Mouse (Mus musculus) layer of hippocampus, adult 2 months (tissue): ENCODE measurements around the gene Gm281. TPM values are rescaled to one million over a fixed set of nuclear protein-coding genes. Genes with fewer than 3 reads are reported as not detected.
"Not testable (repeated sequence)": the region's sequence is repeated elsewhere in the genome, so short reads cannot be mapped to it uniquely, and the experiment has no call there.

Source experiments
- DNase-seq, 2 experiments: peaks; one replicate each; pipeline ENCODE4 v3.0.0; 2022; ENCODE audit warnings: low spot score in 2 of 2
- H3K27ac ChIP-seq: fragments of 200-600 bp; 2 replicates; pipeline ENCODE4 v1.8.1; 2022
- H3K4me3 ChIP-seq: fragments of 200-600 bp; 2 replicates; pipeline ENCODE4 v1.8.1; 2022; ENCODE audit warnings: mild to moderate bottlenecking
- CTCF ChIP-seq: fragments of 200-600 bp; conservative IDR thresholded peaks from 2 replicates; pipeline ENCODE4 v1.8.1; 2022; ENCODE audit warnings: antibody characterized with exemption, mild to moderate bottlenecking, moderate library complexity
- long read RNA-seq, 2 experiments: library from polyadenylated mRNA; stranded (forward); transcript quantifications; one replicate each; pipeline ENCODE4 v2.0.0; 2021; ENCODE audit warnings: borderline mapping rate in 2 of 2
- total RNA-seq, 2 experiments: library from RNA; stranded (reverse); gene quantifications; 2 replicates each; pipeline ENCODE4 v1.2.3; 2021

Gene Gm281
- not detected for total RNA-seq
- long read RNA-seq, experiment 1 = 0 reads
- long read RNA-seq, experiment 2 = 0 reads

DNA sequence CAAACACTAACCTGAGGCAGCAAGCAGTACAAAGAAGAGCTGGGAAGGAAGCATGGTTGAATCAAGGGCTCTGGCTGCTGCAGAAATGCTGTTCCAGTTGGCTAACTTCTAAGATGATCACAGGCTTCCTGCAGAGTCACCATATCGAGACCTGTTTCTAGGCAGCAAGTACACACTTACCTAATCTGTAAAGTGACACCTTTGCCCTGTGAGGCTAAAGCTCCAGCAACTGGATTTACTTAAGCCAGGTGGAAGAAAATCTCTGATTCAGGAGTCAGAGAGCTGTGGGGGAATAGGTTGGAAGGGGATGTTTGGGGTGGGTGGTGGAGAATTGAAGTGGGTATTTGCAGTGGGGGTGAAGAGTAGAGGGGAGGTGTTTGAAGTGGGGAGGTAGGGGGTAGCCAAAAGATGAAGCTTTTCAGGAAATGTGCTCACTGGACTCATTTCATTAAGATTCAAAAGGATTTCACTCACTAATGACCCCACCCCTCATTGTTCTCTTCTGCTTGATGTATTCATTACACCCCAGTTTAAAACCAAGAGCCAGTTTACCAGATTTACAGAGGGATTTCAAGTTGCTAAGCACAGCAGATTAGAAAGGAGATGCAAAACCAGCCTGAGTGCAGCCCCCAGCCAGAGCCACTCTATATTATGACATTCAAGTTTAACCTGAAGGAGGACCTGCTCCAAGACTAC is at the start of gene Gm281:
TSS of gene Gm281 (minus strand) at position 92 of the 696 bp plus-strand sequence.
- TF ChIP-seq CTCF = no peak
- no peak for DNase-seq
- H3K27ac ChIP-seq = no peak within 1 kb of the TSS
- H3K4me3 ChIP-seq = no peak within 1 kb of the TSS

DNA sequence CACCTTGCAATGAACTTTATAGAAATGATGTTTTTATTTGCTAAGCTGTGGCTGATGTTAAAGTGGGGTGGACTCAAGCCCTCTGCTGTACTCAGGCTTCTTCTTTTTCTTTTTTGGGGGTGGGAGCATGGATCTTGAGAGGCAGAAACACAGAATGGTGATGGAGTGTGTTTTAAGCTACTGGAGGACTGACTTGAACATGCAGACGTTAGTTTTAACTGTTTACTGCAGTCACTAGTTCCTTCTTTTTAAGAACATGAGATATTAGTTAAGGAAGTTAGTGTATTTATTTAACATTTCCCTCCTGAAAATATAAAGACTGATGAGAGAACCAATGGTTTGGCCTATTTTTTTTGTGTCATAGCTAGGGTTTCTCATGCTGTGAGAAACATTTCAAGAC is 49.2 kb upstream of the Gm281 start:
- Histone ChIP-seq H3K27ac (no peak overlapping the region), H3K4me3 (no peak overlapping the region)
- DNase-seq = no peak
- no peak for TF ChIP-seq CTCF

DNA sequence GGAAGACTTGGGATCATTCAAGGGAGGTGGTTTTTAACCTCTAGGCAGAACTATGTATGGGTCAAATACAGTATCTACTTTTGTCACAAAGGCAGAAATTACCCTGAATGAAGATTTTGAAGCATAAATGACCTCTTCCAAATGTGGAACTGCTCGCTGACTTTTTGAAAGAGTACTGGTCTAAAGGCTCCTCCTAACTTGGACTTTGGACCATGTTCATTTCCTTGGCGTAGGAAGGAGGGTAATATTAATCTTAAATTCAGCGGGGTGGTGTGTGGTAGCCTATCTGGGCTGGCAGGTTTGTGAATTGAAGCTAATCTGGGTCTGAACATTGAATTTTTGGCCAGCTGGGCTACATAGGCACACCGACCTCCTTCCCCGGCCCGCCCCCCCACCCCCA is 48.2 kb upstream of the Gm281 start:
- no peak for TF ChIP-seq CTCF
- no peak for DNase-seq
- H3K4me3 ChIP-seq = no peak overlapping the region
- H3K27ac ChIP-seq = no peak overlapping the region

DNA sequence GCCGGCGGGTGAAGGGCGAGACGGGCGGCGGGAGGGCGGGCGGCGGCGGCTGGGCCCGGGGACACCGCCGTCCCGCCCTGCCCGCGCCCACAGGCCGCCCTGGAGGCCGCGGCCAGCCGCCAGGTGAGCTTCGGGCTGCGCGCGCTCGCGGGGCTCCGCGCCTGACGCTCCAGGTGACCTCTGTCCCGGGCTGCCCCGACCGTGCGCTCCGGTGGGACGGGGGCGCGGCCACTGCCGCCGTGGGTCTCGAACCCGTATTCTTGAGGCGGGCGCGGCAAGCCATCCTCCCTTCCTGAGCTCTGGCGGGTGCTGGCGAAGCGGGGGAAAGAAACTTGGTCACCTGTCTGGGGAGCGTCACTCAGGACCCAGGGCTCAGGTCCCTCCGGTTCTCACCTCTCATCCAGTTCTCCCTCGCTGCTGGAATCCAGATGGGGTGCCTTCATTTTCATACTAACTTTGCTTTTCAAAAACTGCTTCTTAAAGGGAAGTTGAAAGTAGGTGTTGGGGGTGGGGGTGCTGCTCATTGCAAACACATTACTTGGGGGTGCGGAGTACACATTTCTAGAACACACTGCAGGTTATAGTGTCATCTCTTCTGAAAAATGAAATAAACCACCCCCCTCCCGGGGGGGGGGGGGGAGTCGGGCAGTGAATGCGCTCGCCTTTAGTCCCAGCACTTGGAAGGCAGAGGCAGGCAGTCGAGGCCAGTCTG is 47.3 kb upstream of the Gm281 start, which contains the start of the genes Atxn7 and Thoc7:
TSS of gene Atxn7 (plus strand) at position 40 of the 712 bp plus-strand sequence.
TSS of gene Thoc7 (minus strand) at position 452 of the 712 bp plus-strand sequence.
- TF ChIP-seq CTCF = no peak
- peak within 1 kb of the TSS; percentile 90 for H3K27ac ChIP-seq
- peak; percentile 7 to 33 for DNase-seq
- H3K4me3 ChIP-seq = peak within 1 kb of the TSS; percentile 83

DNA sequence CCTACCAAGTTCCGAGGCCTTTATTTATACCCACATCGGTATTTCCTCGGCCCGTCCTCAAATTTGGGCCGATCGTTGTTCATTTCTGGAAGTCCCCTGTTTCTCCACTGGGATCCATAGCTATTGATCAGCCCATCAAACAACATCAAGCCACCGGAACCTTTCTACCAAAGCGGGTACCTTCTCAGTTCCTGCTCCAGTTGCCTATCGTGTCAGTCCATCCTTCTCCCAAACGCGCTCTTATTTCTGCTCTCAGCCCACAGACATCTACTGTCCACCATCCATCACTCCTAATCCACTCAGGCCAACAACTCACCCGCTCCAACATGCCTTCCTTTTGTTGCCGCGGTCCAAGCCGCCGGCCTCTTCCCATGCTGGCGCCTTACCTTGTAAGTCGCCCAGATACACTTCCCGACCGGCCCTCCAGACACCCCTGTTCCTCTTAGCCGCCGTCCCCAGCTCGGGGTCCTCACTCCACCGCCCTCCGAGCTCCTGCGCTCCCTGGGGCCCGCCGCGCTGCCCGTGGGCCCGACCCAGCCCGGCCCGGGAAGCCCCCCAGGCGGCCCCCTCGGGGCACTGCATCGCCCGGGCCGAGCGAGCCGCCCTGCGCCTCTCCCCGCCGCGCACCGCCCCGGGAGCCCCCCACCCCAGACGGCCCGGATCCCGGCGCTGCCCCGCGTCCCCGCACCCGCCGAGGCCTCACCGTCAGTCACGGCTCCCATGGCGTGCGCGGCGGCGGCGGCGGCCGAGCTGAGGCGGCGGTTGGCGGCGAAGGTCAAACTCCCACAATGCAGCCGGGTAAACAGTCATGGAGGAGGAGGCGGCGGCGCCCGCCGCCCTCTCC is 46.4 kb upstream of the Gm281 start:
- Histone ChIP-seq H3K27ac (peak overlapping the region; percentile 90), H3K4me3 (peak overlapping the region; percentile 83)
- TF ChIP-seq CTCF = peak; percentile 29; the same call in 1 of the 2 replicates
- peak; percentile 61 to 62 for DNase-seq

DNA sequence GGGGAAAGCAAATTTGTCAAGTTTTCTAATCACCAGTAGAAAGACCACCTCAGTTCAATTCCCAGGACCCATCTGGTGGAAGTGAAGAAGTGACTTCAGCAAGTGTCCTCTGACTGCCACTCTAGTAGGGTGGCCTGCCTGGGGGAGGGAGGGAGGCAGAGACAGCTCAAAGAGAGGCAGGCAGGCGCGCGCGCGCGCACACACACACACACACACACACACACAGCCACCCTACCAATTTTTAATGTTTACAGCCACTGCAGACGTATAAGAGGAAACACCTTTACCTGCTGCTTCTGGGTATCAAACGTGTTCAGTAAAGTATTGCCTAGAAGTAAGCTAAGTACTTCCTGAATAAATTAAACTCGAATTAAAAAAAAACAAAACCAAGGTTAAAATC is 45.8 kb upstream of the Gm281 start:
- Histone ChIP-seq H3K27ac (peak overlapping the region; percentile 90), H3K4me3 (peak overlapping the region; percentile 83)
- DNase-seq = peak in 1 of 2 experiments; percentile 12
- TF ChIP-seq CTCF = no peak

DNA sequence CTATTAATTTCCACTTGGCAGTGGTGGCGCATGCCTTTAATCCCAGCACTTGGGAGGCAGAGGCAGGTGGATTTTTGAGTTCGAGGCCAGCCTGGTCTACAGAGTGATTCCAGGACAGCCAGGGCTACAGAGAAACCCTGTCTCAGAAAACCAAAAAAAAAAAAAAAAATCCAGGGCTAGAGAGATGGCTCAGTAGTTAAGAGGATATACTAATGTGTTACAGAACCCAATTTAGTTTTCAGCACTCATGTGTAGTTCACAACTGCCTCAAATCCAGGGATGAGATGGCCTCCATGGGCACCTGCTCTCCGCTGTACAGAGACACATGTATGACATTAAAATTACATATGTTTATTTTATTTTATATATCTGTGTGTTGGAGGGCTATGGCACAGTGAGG is 37.9 kb upstream of the Gm281 start:
- H3K27ac ChIP-seq, H3K4me3 ChIP-seq: not testable (repeated sequence)

DNA sequence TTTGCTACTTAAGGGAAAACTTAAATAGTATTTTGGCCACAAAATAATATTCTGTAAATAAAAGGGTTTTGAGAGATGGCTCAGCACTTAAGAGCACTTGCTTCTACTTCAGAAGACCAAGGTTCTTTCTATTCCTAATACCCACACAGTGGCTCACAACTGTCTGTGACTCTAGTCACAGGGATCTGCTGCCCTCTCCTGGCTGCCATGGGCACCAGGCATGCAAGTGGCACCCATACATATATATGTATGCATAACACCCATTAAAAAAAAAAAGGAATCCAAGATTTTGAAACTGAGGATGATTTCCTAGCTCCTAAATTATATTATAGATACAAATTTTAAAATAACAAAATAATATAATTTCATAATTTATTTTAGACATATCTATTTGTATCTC is 36.1 kb upstream of the Gm281 start:
- peak in 1 of 2 experiments; percentile 14 for DNase-seq

More for the DNA sequence above, 37.9 kb upstream of the Gm281 start:
- not testable (repeated sequence) for DNase-seq

DNA sequence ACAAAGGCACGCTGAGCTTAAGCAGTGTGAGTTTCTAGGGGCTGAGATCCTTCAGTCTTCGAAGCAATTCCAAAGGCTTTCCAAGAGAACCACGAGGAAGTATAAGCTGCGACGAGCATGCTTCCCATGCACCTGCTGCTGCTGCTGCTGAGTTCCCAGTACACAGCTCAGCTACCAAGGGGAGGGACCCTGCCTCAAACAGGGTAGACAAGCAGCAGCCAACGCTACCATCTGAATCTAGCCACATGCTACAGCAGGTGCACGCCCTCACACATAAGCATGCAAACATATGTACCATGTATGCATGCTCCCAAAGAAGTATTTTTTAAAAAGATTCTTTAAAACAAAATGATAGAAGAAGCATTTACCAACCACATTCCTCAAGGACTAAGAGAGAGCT is 34.1 kb upstream of the Gm281 start:
- Histone ChIP-seq H3K27ac (no peak overlapping the region), H3K4me3 (no peak overlapping the region)
- no peak for TF ChIP-seq CTCF
- no peak for DNase-seq

More for the DNA sequence above, 36.1 kb upstream of the Gm281 start:
- Histone ChIP-seq H3K27ac (no peak overlapping the region), H3K4me3 (no peak overlapping the region)
- peak; percentile 79 for TF ChIP-seq CTCF

DNA sequence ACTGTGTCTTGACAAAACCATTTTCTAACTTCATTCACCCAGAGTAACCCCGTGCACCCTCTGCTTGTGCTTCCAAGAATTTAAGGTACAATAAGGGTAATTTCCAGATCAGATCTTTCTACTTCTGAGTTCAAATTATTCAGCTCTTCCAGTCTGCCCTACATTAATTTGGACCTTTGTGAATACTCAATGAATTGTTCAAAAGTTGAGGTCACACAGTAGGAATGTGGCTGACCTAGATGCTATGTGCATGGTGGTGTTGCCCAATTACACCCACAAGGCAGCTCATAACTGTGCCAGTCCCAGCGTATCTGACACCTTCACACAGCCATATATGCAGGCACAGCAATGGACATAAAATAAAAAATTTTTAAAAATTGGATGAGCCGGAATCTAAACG is 30.4 kb upstream of the Gm281 start:
- no peak for TF ChIP-seq CTCF
- DNase-seq = no peak
- Histone ChIP-seq H3K4me3 (no peak overlapping the region), H3K27ac (no peak overlapping the region)

DNA sequence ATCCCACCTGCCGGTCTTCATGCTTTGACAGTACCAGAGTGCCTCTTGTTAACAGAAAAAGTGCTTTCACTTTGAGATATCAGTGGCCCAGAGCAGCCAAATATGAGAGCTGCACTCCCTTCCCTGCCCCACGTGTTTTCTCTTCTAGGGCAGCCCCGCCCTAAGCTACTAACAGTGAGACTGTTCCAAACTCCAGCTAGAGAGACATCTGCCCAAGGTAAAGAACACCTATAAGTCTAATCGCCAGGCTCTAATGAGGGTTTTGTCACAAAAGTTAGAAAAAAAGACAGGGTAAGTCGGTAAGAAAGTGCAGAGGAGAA is 19.7 kb upstream of the Gm281 start:
- H3K4me3 ChIP-seq = no peak overlapping the region
- TF ChIP-seq CTCF = no peak
- H3K27ac ChIP-seq = no peak overlapping the region

DNA sequence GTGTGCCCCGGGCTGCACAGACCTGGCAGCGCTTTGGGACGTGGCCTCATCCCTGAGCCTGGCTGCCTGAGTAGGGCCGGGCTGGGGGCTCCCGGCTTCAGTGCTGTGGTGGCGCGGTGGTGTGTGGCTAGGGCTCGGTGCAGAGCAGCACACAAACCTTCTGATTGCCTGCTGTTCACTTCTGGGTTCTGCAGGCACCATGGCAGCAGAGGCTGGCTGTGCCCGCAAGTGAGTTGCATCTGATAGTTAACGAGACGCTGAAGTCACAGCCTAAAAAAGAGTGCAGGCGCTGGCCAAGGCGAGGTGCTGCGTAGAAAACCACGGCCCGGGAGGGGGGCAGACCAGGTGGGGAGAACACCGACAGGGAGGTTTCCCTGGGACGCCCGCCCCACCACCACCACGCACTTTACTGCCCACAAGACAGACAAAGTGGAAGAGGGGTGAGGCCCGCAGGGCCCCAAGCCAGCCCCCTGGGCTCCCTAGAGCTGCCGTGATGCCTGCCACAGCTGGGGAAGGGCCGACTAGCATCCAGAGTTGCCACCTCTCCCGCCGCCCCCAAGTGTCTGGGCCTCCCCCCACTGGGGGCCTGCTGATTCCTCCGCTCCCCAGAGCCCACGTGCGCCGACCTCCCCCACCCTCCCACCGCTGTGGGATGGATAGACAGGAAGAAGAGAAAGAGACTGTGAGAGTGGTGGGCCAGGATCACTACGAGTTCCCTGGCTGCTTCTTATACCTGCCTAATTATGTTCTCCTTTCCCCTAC is 19.2 kb upstream of the Gm281 start:
- no peak for DNase-seq
- H3K4me3 ChIP-seq = no peak overlapping the region
- H3K27ac ChIP-seq = no peak overlapping the region
- no peak for TF ChIP-seq CTCF

More for the DNA sequence above, 19.7 kb upstream of the Gm281 start:
- DNase-seq = no peak
